Mouse (Mus musculus): ENCODE results near the gene Mfap2.

DNA sequence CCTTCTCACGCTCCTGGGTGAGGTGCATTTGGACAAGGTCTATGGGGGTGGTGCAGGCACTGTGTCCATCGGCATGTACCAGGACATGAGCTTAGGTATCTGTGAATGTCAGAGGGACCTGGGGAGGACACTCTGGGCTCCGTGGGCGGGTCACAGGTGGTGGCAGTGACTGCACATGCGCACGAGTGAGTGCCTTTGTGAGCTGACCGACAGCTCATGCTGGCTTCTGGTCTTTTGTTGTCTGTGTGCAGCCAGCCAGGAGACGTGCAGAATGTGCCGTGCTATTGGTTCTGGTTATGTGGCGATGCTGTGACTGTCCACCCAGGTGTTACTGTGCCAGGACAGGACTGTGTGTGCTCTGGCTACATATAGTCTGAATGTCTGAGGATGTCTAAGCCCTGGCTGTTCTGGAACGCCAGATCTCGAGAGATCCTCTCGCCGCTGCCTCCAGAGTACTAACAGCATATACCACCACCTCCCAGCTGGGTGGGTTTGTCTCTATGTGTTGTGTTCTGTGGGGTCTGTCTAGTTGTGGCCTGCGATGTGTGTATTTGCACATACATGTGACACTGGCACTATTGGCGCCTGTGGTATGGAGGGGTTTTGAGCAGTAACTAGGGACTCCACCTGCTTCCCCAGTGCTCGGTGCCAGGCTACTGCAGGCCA is 38.7 kb downstream of the Mfap2 start:
- TF ChIP-seq POLR2A (IDR thresholded peaks at IDR 0.05; ENCODE audit: borderline replicate concordance, extremely low read depth, low read depth, low read length) (no peak), CTCF (IDR thresholded peaks at IDR 0.05; ENCODE audit: insufficient read depth, low read length) (no peak)

All from lung, adult 2 months (tissue).